Mouse (Mus musculus) left cerebral cortex, postnatal 14 days (tissue): ENCODE data around the gene Iqsec1. TPM values are rescaled to one million over a fixed set of nuclear protein-coding genes. Genes with fewer than 3 reads are reported as not detected.
A peak's percentile ranks its signal among the peaks of the same experiment; 100 is the strongest.

Source experiments
- DNase-seq, 2 experiments: peaks; one replicate each; pipeline ENCODE4 v3.0.0; 2021 to 2022; ENCODE audit warnings: low spot score in 2 of 2, mixed read lengths in 1 of 2
- intact Hi-C: fragments of 180-260 bp; cut with DNase I; formaldehyde crosslinking; loops from one replicate; pipeline ENCODE4 v1.15.1; 2025
- total RNA-seq, 2 experiments: library from RNA; stranded (reverse); gene quantifications; 2 replicates each; pipeline ENCODE4 v1.2.3; 2021

The Iqsec1 gene
- total RNA-seq, 2 experiments from 2014 or later = 246 to 274 TPM

GRCm38 (mm10) chr6:90773811-90774233 lies 214.7 kb downstream of the Iqsec1 start:
- DNase-seq = no peak
- intact Hi-C loops = no loop called here

- intact Hi-C loops = no loop called here
- no peak for DNase-seq
Measured at GRCm38 (mm10) chr6:90772120-90772519, 216.4 kb downstream of the Iqsec1 start.

- no peak for DNase-seq
- intact Hi-C loops = no loop called here
Measured at GRCm38 (mm10) chr6:90768526-90768925, 220.0 kb downstream of the Iqsec1 start.

- intact Hi-C loops = no loop called here
Measured at GRCm38 (mm10) chr6:90767874-90768273, 220.6 kb downstream of the Iqsec1 start.

GRCm38 (mm10) chr6:90764753-90765152 lies 223.7 kb downstream of the Iqsec1 start:
- DNase-seq = no peak
- intact Hi-C loops = no loop called here

More at GRCm38 (mm10) chr6:90767874-90768273, 220.6 kb downstream of the Iqsec1 start:
- DNase-seq = no peak

- intact Hi-C loops = no loop called here
- DNase-seq = peak; percentile 49 to 51
Measured at GRCm38 (mm10) chr6:90763959-90764591, 224.4 kb downstream of the Iqsec1 start.

- no peak for DNase-seq
- intact Hi-C loops = no loop called here
Measured at GRCm38 (mm10) chr6:90763295-90763694, 225.2 kb downstream of the Iqsec1 start.

- DNase-seq = no peak
Measured at GRCm38 (mm10) chr6:90762120-90762736, 226.3 kb downstream of the Iqsec1 start.

GRCm38 (mm10) chr6:90761301-90762056 lies 227.0 kb downstream of the Iqsec1 start:
- DNase-seq = no peak
- intact Hi-C loops = no loop called here

More at GRCm38 (mm10) chr6:90762120-90762736, 226.3 kb downstream of the Iqsec1 start:
- intact Hi-C loops = no loop called here

GRCm38 (mm10) chr6:90760886-90761285 lies 227.6 kb downstream of the Iqsec1 start:
- intact Hi-C loops = no loop called here

GRCm38 (mm10) chr6:90759754-90760153 lies 228.7 kb downstream of the Iqsec1 start:
- no peak for DNase-seq
- intact Hi-C loops = no loop called here

More at GRCm38 (mm10) chr6:90760886-90761285, 227.6 kb downstream of the Iqsec1 start:
- no peak for DNase-seq

- intact Hi-C loops = no loop called here
- no peak for DNase-seq
Measured at GRCm38 (mm10) chr6:90758155-90758554, 230.3 kb downstream of the Iqsec1 start.

GRCm38 (mm10) chr6:90757427-90757883 lies 231.0 kb downstream of the Iqsec1 start:
- DNase-seq = no peak
- intact Hi-C loops = no loop called here

- no peak for DNase-seq
- intact Hi-C loops = no loop called here
Measured at GRCm38 (mm10) chr6:90756561-90756960, 231.9 kb downstream of the Iqsec1 start.

- no peak for DNase-seq
- intact Hi-C loops = no loop called here
Measured at GRCm38 (mm10) chr6:90755613-90755941, 232.9 kb downstream of the Iqsec1 start.

- intact Hi-C loops = no loop called here
- no peak for DNase-seq
Measured at GRCm38 (mm10) chr6:90754927-90755612, 233.4 kb downstream of the Iqsec1 start.

- no peak for DNase-seq
- intact Hi-C loops = no loop called here
Measured at GRCm38 (mm10) chr6:90754093-90754492, 234.4 kb downstream of the Iqsec1 start.

- DNase-seq = no peak
- intact Hi-C loops = no loop called here
Measured at GRCm38 (mm10) chr6:90753656-90754055, 234.8 kb downstream of the Iqsec1 start.

- intact Hi-C loops = no loop called here
- DNase-seq = no peak
Measured at GRCm38 (mm10) chr6:90751624-90752023, 236.9 kb downstream of the Iqsec1 start.

- intact Hi-C loops = no loop called here
- no peak for DNase-seq
Measured at GRCm38 (mm10) chr6:90750091-90750490, 238.4 kb downstream of the Iqsec1 start.
